Mouse (Mus musculus) bone marrow macrophage, adult 2 months (primary cell): ENCODE data around the gene Sertad2.

Experiments
- CTCF ChIP-seq: IDR thresholded peaks from 2 replicates; pipeline ENCODE4 v1.5.1; 2012; ENCODE audit warnings: low read depth, mild to moderate bottlenecking, low read length, moderate library complexity
- POLR2A ChIP-seq: IDR thresholded peaks from 2 replicates; pipeline ENCODE4 v1.6.1; 2012; ENCODE audit warnings: mild to moderate bottlenecking, low read depth, low read length, borderline replicate concordance

DNA sequence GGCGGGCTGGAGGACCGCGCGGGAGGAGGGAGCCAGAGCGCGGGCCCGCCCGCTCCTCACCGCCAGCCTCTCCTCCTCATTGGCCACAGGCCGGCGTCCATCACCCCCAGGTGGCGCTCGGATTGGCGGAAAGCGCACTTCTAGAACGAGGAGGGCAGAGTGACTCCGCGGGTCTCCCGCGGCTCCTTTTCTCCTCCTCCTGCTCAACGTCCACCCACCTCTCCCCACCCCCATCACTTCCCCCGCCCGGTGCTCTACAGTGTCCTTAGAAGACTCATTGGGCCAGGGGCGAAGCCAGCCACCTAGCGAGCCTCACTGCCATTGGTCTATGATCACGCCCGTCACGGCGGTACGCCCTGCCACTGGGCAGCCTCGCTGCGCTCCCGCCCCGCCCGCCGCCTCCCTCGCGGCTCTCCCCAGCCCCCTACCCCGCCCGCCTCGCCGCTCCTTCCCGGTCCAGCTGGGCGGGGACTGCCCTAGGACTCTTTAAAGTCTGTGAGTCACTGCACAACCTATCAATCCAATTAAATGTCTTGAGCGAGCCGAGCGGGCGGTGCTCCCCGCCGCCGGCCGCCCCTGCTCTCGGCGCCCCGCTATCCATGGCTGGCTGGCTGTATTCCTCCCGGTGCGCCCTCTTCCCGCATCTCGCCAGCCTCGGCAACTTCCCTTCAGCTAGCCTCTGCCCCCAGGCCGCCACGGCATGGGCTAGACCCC, at the start of gene Sertad2:
- no peak for TF ChIP-seq CTCF
- TF ChIP-seq POLR2A, result no peak
